Mouse (Mus musculus) monocyte, adult 2 months (primary cell): Measurements from ENCODE around the gene Lonp2.

Experiments
- DNase-seq, 2 experiments: peaks; one replicate each; pipeline ENCODE4 v3.0.0; 2022; ENCODE audit warnings: low spot score in 2 of 2, low read depth in 1 of 2

Gene Lonp2

GRCm38 (mm10) chr8:86623911-86624731, at the start of gene Lonp2:
Gene Lonp2, plus strand, starts transcription at chr8:86624043.
- DNase-seq: peak; percentile 95

GRCm38 (mm10) chr8:86577547-86577946, 46.3 kb upstream of the Lonp2 start:
- no peak for DNase-seq

GRCm38 (mm10) chr8:86578076-86578475, 45.8 kb upstream of the Lonp2 start:
- DNase-seq: no peak

- DNase-seq: no peak
Measured at GRCm38 (mm10) chr8:86578693-86579092, 45.1 kb upstream of the Lonp2 start.

- DNase-seq: no peak
Measured at GRCm38 (mm10) chr8:86580458-86580857, 43.4 kb upstream of the Lonp2 start, which contains the start of gene Abcc12. Gene Abcc12, minus strand, starts transcription at chr8:86580686.

GRCm38 (mm10) chr8:86581921-86582331, 41.9 kb upstream of the Lonp2 start:
- no peak for DNase-seq

GRCm38 (mm10) chr8:86585118-86585517, 38.7 kb upstream of the Lonp2 start:
- peak; percentile 14 to 32 for DNase-seq

- peak in 1 of 2 experiments; percentile 18 for DNase-seq
Measured at GRCm38 (mm10) chr8:86585532-86585931, 38.3 kb upstream of the Lonp2 start.

- DNase-seq: no peak
Measured at GRCm38 (mm10) chr8:86586058-86586457, 37.8 kb upstream of the Lonp2 start.

GRCm38 (mm10) chr8:86586642-86587041, 37.2 kb upstream of the Lonp2 start:
- DNase-seq: no peak

- DNase-seq: no peak
Measured at GRCm38 (mm10) chr8:86588338-86588737, 35.5 kb upstream of the Lonp2 start.

- DNase-seq: no peak
Measured at GRCm38 (mm10) chr8:86593099-86593498, 30.7 kb upstream of the Lonp2 start.

GRCm38 (mm10) chr8:86594159-86594796, 29.6 kb upstream of the Lonp2 start:
- DNase-seq: no peak

GRCm38 (mm10) chr8:86595671-86596070, 28.2 kb upstream of the Lonp2 start:
- DNase-seq: no peak

- no peak for DNase-seq
Measured at GRCm38 (mm10) chr8:86597681-86598080, 26.2 kb upstream of the Lonp2 start.

- no peak for DNase-seq
Measured at GRCm38 (mm10) chr8:86599299-86599698, 24.5 kb upstream of the Lonp2 start.

- no peak for DNase-seq
Measured at GRCm38 (mm10) chr8:86600311-86600710, 23.5 kb upstream of the Lonp2 start.

- DNase-seq: no peak
Measured at GRCm38 (mm10) chr8:86603174-86603573, 20.7 kb upstream of the Lonp2 start.

GRCm38 (mm10) chr8:86604676-86605075, 19.2 kb upstream of the Lonp2 start:
- no peak for DNase-seq

GRCm38 (mm10) chr8:86613798-86614197, 10.0 kb upstream of the Lonp2 start:
- DNase-seq: no peak

GRCm38 (mm10) chr8:86615095-86615769, 8.6 kb upstream of the Lonp2 start:
- no peak for DNase-seq
